Mouse (Mus musculus) thymus, postnatal 0 days (tissue): ENCODE results near the gene Usp44. TPM values are rescaled to one million over a fixed set of nuclear protein-coding genes. Genes with fewer than 3 reads are reported as not detected.

Experiments used
- polyA plus RNA-seq: library from polyadenylated mRNA; unstranded; fragments of >200 nt; fragmentation: Nextera tagmentation; extraction: Ambion mirVana; gene quantifications from 2 replicates; pipeline ENCODE4 v1.2.1, GENCODE M21; 2015

Gene Usp44
- polyA plus RNA-seq, 1 experiment from 2014 or later = 3.4 TPM

Other genes starting within 250 kb of the Usp44 start
- 170 and 188 TPM in 2 replicates for gene Snrpf, start 241.8 kb upstream of the Usp44 start, polyA plus RNA-seq
- gene Ntn4, start 190.9 kb upstream of the Usp44 start, polyA plus RNA-seq = 0.04 and 0.05 TPM in 2 replicates
- 261 and 268 TPM in 2 replicates for gene Metap2, start 65.5 kb downstream of the Usp44 start, polyA plus RNA-seq
- 15.5 and 18.8 TPM in 2 replicates for gene Vezt, start 204.3 kb downstream of the Usp44 start, polyA plus RNA-seq
- gene Fgd6, start 204.4 kb downstream of the Usp44 start, polyA plus RNA-seq = 1.5 and 1.7 TPM in 2 replicates